Mouse (Mus musculus): ENCODE data around the gene Zfp459. TPM values are rescaled to one million over a fixed set of nuclear protein-coding genes. Genes with fewer than 3 reads are reported as not detected.
A peak's percentile ranks its signal among the peaks of the same experiment; 100 is the strongest.
"Not testable (repeated sequence)": the region's sequence is repeated elsewhere in the genome, so short reads cannot be mapped to it uniquely, and the experiment has no call there.

The Zfp459 gene
- polyA plus RNA-seq, 1 experiment from 2014 or later: 0.31 TPM

- Histone ChIP-seq H3K4me3 (no peak overlapping the region), H3K4me2 (no peak overlapping the region), H3K27ac (replicated peaks) (no peak overlapping the region), H3K27me3 (replicated peaks) (peaks cover 4% of the 10 kb centered on the region; the same call in 1 of the 2 replicates), H3K9me3 (no peaks in the 10 kb centered on the region), H3K9ac (no peak overlapping the region), H3K4me1 (peaks cover 2% of the 10 kb centered on the region), H3K36me3 (no peaks in the 10 kb centered on the region)
- 79% methylated on average over 6 of the region's 6 CpGs for WGBS
- ATAC-seq (ENCODE audit: extremely low read depth, insufficient number of reproducible peaks, low FRiP score, low TSS enrichment): no peak
Measured at GRCm38 (mm10) chr13:67415759-67416158, 5.5 kb downstream of the Zfp459 start.

- H3K4me1 ChIP-seq; H3K9me3 ChIP-seq; H3K9ac ChIP-seq; H3K36me3 ChIP-seq; ATAC-seq (ENCODE audit: extremely low read depth, insufficient number of reproducible peaks, low FRiP score, low TSS enrichment); H3K27me3 ChIP-seq (replicated peaks); H3K4me3 ChIP-seq; H3K4me2 ChIP-seq; H3K27ac ChIP-seq (replicated peaks): not testable (repeated sequence)
- 54% methylated on average over 3 of the region's 3 CpGs for WGBS
Measured at GRCm38 (mm10) chr13:67413634-67414033, 7.6 kb downstream of the Zfp459 start.

- H3K4me2 ChIP-seq: peak within 1 kb of the TSS; percentile 68
- ATAC-seq (ENCODE audit: extremely low read depth, insufficient number of reproducible peaks, low FRiP score, low TSS enrichment): peak; percentile 94
- peak within 1 kb of the TSS; percentile 85 for H3K9ac ChIP-seq
- WGBS: 6% methylated on average over 16 of the region's 16 CpGs
- H3K36me3 ChIP-seq: peaks cover 12% of the 10 kb centered on the region
- H3K27ac ChIP-seq (replicated peaks); H3K4me1 ChIP-seq; H3K9me3 ChIP-seq; H3K27me3 ChIP-seq (replicated peaks): not testable (repeated sequence)
- peak within 1 kb of the TSS; percentile 76 for H3K4me3 ChIP-seq
Measured at GRCm38 (mm10) chr13:67399183-67399903, 21.9 kb downstream of the Zfp459 start, which contains the start of gene Zfp429. Gene Zfp429 (minus strand): TSS chr13:67399819.

GRCm38 (mm10) chr13:67376255-67376654 is 45.0 kb downstream of the Zfp459 start:
- H3K9ac ChIP-seq; H3K4me3 ChIP-seq; H3K27me3 ChIP-seq (replicated peaks); H3K9me3 ChIP-seq; H3K4me2 ChIP-seq; H3K27ac ChIP-seq (replicated peaks); H3K36me3 ChIP-seq; H3K4me1 ChIP-seq; ATAC-seq (ENCODE audit: extremely low read depth, insufficient number of reproducible peaks, low FRiP score, low TSS enrichment): not testable (repeated sequence)
- WGBS: 81% methylated on average over 3 of the region's 3 CpGs

- Histone ChIP-seq H3K4me2 (peak within 1 kb of the TSS; percentile 68), H3K4me3 (peak within 1 kb of the TSS; percentile 58), H3K9ac (peak within 1 kb of the TSS; percentile 70)
- not testable (repeated sequence) for H3K27me3 ChIP-seq (replicated peaks); H3K36me3 ChIP-seq; H3K9me3 ChIP-seq; H3K27ac ChIP-seq (replicated peaks); H3K4me1 ChIP-seq
- peak; percentile 78; the same call in 1 of the 2 replicates for ATAC-seq (ENCODE audit: extremely low read depth, insufficient number of reproducible peaks, low FRiP score, low TSS enrichment)
- 13% methylated on average over 15 of the region's 15 CpGs for WGBS
Measured at GRCm38 (mm10) chr13:67375050-67375911, 45.9 kb downstream of the Zfp459 start, which contains the start of the genes Gm28041 and Zfp456. Gene Gm28041 (minus strand): TSS chr13:67375733. Gene Zfp456 (minus strand): TSS chr13:67375810.

GRCm38 (mm10) chr13:67360131-67360744 is 61.0 kb downstream of the Zfp459 start, which contains the start of the genes Gm28044 and Zfp953:
Gene Gm28044 (minus strand): TSS chr13:67360536.
Gene Zfp953 (minus strand): TSS chr13:67360605.
- Histone ChIP-seq H3K9me3 (no peaks in the 10 kb centered on the region), H3K4me1 (peaks cover 13% of the 10 kb centered on the region), H3K27me3 (replicated peaks) (no peaks in the 10 kb centered on the region), H3K36me3 (no peaks in the 10 kb centered on the region), H3K27ac (replicated peaks) (peak within 1 kb of the TSS; percentile 55; the same call in 1 of the 2 replicates), H3K4me2 (peak within 1 kb of the TSS; percentile 72), H3K9ac (peak within 1 kb of the TSS; percentile 84), H3K4me3 (peak within 1 kb of the TSS; percentile 71)
- peak; percentile 76 for ATAC-seq (ENCODE audit: extremely low read depth, insufficient number of reproducible peaks, low FRiP score, low TSS enrichment)
- under 1% methylated on average over 15 of the region's 15 CpGs for WGBS

Other genes with a start within 250 kb of the Zfp459 start
- 4.6 and 6.1 TPM in 2 replicates for gene Rsl1, start 248.2 kb downstream of the Zfp459 start, polyA plus RNA-seq (2015; fragmentation: Nextera tagmentation; extraction: Ambion mirVana)
- gene Zfp455, start 226.9 kb downstream of the Zfp459 start, polyA plus RNA-seq (2015; fragmentation: Nextera tagmentation; extraction: Ambion mirVana): 0.94 and 1.2 TPM in 2 replicates
- 0.84 and 1.4 TPM in 2 replicates for gene Zfp458, start 143.0 kb downstream of the Zfp459 start, polyA plus RNA-seq (2015; fragmentation: Nextera tagmentation; extraction: Ambion mirVana)
- 0.74 and 1.2 TPM in 2 replicates for gene Zfp457, start 114.9 kb downstream of the Zfp459 start, polyA plus RNA-seq (2015; fragmentation: Nextera tagmentation; extraction: Ambion mirVana)
- 1.6 TPM in 2 replicates for gene Zfp595, start 88.8 kb downstream of the Zfp459 start, polyA plus RNA-seq (2015; fragmentation: Nextera tagmentation; extraction: Ambion mirVana)
- gene Gm28044, start 60.9 kb downstream of the Zfp459 start, polyA plus RNA-seq (2015; fragmentation: Nextera tagmentation; extraction: Ambion mirVana): 0.39 and 0.49 TPM in 2 replicates
- gene Zfp953, start 60.8 kb downstream of the Zfp459 start, polyA plus RNA-seq (2015; fragmentation: Nextera tagmentation; extraction: Ambion mirVana): 0.56 and 0.69 TPM in 2 replicates
- gene Gm28041, start 45.7 kb downstream of the Zfp459 start, polyA plus RNA-seq (2015; fragmentation: Nextera tagmentation; extraction: Ambion mirVana): 0.45 and 0.62 TPM in 2 replicates
- gene Zfp456, start 45.6 kb downstream of the Zfp459 start, polyA plus RNA-seq (2015; fragmentation: Nextera tagmentation; extraction: Ambion mirVana): 1.0 and 1.2 TPM in 2 replicates
- gene Zfp429, start 21.6 kb downstream of the Zfp459 start, polyA plus RNA-seq (2015; fragmentation: Nextera tagmentation; extraction: Ambion mirVana): 2.9 and 4.4 TPM in 2 replicates
- 4.5 and 4.9 TPM in 2 replicates for gene Zfp874a, start 30.2 kb upstream of the Zfp459 start, polyA plus RNA-seq (2015; fragmentation: Nextera tagmentation; extraction: Ambion mirVana)
- 1.8 and 2.4 TPM in 2 replicates for gene Zfp874b, start 62.8 kb upstream of the Zfp459 start, polyA plus RNA-seq (2015; fragmentation: Nextera tagmentation; extraction: Ambion mirVana)
- gene Zfp58, start 79.1 kb upstream of the Zfp459 start, polyA plus RNA-seq (2015; fragmentation: Nextera tagmentation; extraction: Ambion mirVana): 8.1 and 8.6 TPM in 2 replicates
- not detected in 2 replicates for gene Gm26965, start 104.7 kb upstream of the Zfp459 start, polyA plus RNA-seq (2015; fragmentation: Nextera tagmentation; extraction: Ambion mirVana)
- gene Zfp87, start 104.8 kb upstream of the Zfp459 start, polyA plus RNA-seq (2015; fragmentation: Nextera tagmentation; extraction: Ambion mirVana): 13.3 and 15.4 TPM in 2 replicates
- 5.7 and 7.3 TPM in 2 replicates for gene Zfp748, start 132.4 kb upstream of the Zfp459 start, polyA plus RNA-seq (2015; fragmentation: Nextera tagmentation; extraction: Ambion mirVana)
- gene Zfp729b, start 188.3 kb upstream of the Zfp459 start, polyA plus RNA-seq (2015; fragmentation: Nextera tagmentation; extraction: Ambion mirVana): 2.1 and 2.3 TPM in 2 replicates
- 0.29 TPM in 1 of 2 replicates, not detected in the other for gene Gm49345, start 216.4 kb upstream of the Zfp459 start, polyA plus RNA-seq (2015; fragmentation: Nextera tagmentation; extraction: Ambion mirVana)
- 1.1 and 1.8 TPM in 2 replicates for gene Zfp729a, start 216.4 kb upstream of the Zfp459 start, polyA plus RNA-seq (2015; fragmentation: Nextera tagmentation; extraction: Ambion mirVana)